Mouse (Mus musculus): ENCODE measurements around the gene Gpr162.
A peak's percentile ranks its signal among the peaks of the same experiment; 100 is the strongest.
"Not testable (repeated sequence)": the region's sequence is repeated elsewhere in the genome, so short reads cannot be mapped to it uniquely, and the experiment has no call there.

The Gpr162 gene

GRCm38 (mm10) chr6:124834512-124835081 lies 29.2 kb downstream of the Gpr162 start:
- DNase-seq: no peak

DNA sequence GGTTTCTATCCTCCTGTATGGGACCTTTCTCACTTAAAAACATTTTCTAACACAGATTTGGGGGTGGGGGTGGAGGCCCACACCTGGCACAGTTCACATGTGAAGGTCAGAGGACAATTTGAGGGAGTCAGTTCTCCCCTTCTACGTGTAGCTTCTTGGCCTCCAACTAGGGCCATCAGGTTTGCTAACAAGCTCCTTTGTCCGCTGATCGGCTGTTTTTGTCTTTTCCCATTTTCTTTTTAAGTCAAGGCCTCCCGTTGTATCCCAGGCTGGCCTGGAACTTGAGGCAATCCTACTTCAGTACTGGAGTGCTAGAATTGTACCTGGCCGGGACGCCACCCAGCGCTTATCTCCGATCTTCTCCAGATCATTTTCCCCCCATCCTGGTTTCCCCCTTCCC lies 32.1 kb downstream of the Gpr162 start:
- no peak for DNase-seq

- DNase-seq: not testable (repeated sequence)
Observed at GRCm38 (mm10) chr6:124831199-124831598, 32.6 kb downstream of the Gpr162 start.

- DNase-seq: peak; percentile 98
Observed at GRCm38 (mm10) chr6:124829799-124830700, 33.7 kb downstream of the Gpr162 start.

DNA sequence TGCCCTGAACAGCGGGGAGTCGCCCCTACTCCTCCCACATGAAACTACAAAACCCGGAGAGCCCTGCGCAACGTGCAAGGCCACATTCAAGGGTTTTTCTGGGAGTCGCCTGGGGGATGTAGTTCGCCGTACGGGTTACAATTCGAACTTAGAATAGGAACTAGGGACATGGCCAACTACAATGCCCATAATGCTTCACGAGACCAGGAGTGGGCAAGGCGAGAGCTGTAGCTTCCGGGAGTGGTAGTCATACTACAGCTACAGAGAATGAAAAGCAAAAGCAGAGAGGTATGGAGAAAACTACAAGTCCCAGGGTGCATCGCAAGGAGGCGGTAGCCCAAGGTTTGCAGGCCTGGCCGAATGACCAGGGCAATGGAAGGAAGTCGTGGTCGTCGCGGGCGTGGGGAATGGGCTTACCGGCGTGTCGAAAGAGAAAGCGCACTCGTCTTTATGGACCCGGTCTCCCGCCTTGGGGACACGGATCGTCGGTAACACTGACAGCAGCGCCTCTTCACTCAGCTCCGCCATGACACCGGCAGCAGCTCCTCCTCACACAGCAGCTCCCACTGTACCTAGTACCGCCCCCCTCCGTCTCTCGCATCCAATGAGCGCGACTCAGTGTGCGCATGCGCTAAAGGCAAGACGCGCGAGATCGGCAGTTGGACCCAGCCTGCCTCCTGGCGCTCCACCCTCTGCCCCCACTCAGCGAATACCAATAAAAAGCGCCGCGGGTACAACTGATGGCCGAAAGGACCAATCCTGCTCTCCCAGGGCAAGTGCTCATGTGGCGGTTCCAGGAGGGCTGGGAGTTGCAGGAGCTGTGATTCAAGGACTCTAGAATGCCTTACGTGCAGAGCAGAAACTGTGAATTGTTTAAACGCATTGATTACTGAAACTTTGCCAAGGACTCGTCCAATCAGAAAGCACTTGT lies 34.6 kb downstream of the Gpr162 start, which contains the start of the genes Usp5 and Cdca3:
Usp5 (minus strand) TSS at position 617 of the 931 bp plus-strand sequence.
Cdca3 (plus strand) TSS at position 680 of the 931 bp plus-strand sequence.
- DNase-seq: peak; percentile 100

- DNase-seq: peak; percentile 68
Observed at GRCm38 (mm10) chr6:124828101-124828592, 35.6 kb downstream of the Gpr162 start.

DNA sequence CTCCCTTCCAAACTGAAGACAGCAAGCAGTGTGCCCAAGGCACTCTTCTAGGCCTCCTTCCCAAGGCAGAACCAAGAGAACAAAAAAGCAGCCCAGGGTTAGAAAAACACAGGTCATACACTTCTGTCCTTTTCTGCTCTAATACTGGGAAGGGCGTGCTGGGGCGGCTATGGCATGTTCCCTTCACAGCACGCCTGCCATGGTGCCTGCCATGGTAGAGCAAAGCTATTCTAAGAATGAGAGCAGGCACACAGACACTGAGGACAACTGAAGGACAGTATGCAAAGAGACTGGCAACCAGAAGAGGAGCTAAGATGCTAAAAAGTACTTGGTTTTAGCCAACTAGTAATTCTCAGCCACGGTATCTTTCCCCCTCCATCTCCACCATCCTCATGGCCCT lies 41.7 kb downstream of the Gpr162 start:
- no peak for DNase-seq

GRCm38 (mm10) chr6:124820891-124821290 lies 42.9 kb downstream of the Gpr162 start:
- DNase-seq: no peak

- DNase-seq: no peak
Observed at GRCm38 (mm10) chr6:124817971-124818370, 45.8 kb downstream of the Gpr162 start.

DNA sequence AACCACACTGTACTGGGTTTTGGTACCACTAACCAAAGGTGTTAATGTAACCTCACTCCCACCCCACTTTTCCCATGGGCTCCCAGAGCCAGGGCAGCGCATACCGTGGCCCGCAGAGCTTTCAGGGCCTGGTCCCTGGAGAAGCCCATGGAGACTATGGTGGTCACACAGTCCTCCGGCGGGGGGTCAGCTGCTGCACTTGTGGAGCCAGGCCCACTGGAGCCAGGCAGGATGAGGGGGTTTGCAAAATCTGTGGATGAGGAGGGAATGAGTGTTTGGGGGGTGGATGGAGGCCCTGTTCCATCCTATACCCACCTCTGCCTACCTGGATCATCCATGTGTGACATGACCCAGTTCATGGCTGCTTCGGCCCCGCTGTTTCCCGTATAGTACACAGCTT lies 46.2 kb downstream of the Gpr162 start:
- DNase-seq: no peak

DNA sequence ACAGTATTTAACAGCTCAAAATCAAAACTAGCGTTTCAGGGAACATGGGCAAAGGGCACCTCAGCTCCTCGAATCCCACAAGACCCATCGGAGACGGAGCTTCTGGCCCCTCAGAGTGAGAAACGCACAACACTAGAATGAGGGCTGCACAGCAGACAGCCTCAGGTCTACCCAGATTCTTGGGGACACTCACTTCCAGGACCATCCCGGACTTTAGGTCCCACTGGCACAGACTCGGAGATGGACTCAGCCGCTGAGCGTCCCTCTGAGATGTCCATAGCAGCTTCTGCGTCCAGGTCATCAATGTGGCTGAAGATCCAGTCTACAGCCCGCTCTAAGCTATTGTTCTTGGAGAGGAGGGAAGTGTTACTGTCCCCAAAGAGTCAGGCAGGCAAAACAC lies 46.7 kb downstream of the Gpr162 start:
- no peak for DNase-seq

GRCm38 (mm10) chr6:124816611-124817010 lies 47.2 kb downstream of the Gpr162 start:
- DNase-seq: no peak

- no peak for DNase-seq
Observed at GRCm38 (mm10) chr6:124814858-124815774, 48.7 kb downstream of the Gpr162 start.

- DNase-seq: no peak
Observed at GRCm38 (mm10) chr6:124814448-124814847, 49.3 kb downstream of the Gpr162 start.

- DNase-seq: peak; percentile 95
Observed at GRCm38 (mm10) chr6:124813933-124814332, 49.9 kb downstream of the Gpr162 start, which contains the start of gene Tpi1. TSS of gene Tpi1 (minus strand) at chr6:124814296.

DNA sequence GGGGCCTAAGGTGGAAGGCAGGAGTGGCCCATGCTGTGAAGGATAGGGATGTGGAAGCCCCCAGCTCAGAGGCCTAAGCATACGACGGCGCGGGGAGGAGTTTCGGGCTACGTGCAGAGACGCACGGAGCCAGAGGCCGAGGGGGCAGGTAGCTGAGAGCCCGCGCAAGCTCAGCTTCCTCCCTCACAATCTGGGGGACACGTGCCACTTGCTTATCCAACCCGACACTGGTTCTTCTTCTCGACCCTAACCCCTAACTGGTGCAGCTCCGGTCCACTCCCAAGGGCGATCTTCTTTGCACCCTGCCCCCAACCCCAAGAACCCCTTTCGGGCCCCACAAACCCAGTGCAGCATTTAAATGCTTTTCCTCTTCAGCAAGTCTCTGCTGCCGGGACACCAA lies 50.3 kb downstream of the Gpr162 start:
- DNase-seq: peak; percentile 68

GRCm38 (mm10) chr6:124812848-124813247 lies 50.9 kb downstream of the Gpr162 start:
- DNase-seq: peak; percentile 65

GRCm38 (mm10) chr6:124811701-124812560 lies 51.9 kb downstream of the Gpr162 start:
- peak; percentile 48 for DNase-seq

- DNase-seq: no peak
Observed at GRCm38 (mm10) chr6:124811403-124811665, 52.4 kb downstream of the Gpr162 start.

GRCm38 (mm10) chr6:124810566-124811402 lies 53.0 kb downstream of the Gpr162 start:
- DNase-seq: not testable (repeated sequence)

Measured in kidney, adult 9 months (tissue).